Mouse (Mus musculus): ENCODE data around the gene Tmem231.

The Tmem231 gene

DNA sequence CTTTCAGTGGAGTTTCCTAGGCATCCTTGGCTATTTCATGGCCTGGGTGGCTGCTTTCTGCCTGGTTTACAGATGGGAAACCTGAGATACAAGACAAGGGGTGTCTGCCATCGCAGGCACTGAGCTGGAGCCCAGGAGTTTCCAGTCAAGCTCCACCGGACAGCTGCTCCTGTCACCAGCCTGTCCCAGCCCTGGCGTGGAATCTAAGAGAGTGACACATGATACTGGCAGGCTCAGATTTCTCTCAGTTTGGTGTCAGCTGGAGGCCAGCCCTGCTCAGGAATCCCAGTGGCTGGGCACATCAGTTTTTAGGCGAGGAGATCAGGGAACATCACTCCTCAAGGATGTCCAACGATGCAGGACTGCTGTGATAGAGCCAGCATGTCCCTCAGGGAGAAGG is 31.6 kb downstream of the Tmem231 start:
- DNase-seq = no peak

DNA sequence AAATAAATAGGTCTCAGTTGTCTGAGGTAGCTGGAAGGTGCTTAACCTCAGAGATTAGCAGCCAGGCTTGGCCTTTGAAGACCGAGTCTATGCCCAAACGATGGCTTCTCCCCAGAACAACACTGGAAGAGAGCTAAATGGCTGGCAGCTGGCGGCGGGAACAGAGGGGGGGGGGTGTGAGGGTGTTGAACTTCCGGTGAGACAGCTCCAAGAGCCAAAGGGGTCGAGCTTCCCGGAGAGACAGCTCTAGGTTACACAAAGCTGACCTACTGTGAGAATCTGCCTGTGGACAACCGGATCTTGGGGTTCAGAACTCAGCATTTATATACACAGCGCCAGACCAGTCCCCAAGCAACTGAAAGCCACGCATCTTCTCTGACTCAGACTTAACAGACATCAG is 35.1 kb downstream of the Tmem231 start:
- no peak for DNase-seq

DNA sequence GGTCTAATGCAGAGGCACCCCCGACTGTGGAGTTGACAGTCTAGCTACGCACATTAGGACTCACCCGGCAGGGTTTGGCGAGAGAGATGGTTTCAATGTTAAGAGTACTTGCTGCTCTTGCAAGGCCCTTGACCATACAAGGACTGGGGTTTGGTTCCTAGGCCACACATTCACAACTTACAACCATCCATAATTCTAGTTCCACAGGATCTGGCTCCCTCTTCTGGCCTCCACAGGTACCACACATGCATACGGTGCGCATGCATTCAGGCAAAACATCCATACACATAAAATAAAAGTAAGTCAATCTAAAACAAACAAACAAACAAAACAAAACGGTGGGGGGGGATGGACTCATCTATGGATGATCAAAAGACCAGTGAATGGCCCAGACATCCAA is 38.7 kb downstream of the Tmem231 start:
- DNase-seq = no peak

DNA sequence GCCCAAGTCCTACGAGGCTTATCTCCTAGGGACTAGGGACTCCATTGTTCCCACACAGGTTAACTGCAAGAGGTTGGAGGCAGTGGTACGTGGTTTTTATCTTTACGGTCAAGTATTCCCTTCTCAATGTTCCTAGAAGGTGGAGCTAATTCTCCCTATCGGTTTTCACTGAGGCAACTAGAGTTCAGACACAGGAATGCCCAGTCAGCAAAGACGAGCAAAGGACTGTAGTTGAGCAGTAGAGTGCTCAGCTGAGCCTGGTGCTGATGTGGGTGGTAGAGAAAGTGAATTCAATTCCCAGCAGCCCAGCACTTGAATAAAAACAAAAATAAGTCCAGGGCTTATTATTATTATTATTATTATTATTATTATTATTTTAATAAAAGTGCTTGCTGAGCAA is 41.1 kb downstream of the Tmem231 start:
- DNase-seq = no peak

DNA sequence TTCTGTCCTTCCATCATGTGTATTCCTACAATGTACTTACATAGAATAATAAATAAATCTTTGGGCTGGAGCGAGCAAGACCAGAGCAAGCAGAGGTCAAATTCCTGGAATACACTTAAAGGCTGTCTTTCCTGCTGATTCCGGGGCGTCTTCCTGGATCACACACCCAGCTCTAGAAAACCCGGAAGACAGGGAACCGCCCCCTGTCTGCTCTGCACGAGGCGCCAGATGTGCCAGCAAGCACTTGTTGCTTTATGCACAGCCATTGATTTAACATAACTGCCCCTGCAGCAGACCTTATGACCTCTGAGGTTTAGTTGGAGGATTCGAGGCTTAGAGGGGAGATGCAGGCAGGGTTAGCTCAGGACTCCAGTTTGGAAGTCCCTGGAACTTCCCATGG is 41.7 kb downstream of the Tmem231 start:
- no peak for DNase-seq

DNA sequence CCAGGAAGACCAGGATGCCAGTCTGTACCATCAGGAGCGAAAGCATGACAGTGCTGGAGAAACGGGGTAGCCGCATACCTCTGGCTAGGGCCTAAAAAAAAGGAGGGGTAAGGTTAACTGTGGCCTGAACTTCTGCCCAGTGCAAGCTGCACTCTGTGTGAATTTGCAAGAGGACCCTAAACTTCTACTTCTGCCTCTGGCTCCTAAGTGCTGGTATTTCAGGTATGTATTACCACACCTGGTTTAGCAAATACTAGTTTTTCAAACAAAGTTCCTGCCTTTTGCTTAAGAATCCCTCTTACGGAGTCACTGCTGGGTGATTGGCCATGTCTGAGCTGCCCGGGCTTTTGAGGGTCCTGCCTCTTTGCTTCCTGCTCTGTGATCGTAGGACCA is 42.8 kb downstream of the Tmem231 start:
- DNase-seq = no peak

DNA sequence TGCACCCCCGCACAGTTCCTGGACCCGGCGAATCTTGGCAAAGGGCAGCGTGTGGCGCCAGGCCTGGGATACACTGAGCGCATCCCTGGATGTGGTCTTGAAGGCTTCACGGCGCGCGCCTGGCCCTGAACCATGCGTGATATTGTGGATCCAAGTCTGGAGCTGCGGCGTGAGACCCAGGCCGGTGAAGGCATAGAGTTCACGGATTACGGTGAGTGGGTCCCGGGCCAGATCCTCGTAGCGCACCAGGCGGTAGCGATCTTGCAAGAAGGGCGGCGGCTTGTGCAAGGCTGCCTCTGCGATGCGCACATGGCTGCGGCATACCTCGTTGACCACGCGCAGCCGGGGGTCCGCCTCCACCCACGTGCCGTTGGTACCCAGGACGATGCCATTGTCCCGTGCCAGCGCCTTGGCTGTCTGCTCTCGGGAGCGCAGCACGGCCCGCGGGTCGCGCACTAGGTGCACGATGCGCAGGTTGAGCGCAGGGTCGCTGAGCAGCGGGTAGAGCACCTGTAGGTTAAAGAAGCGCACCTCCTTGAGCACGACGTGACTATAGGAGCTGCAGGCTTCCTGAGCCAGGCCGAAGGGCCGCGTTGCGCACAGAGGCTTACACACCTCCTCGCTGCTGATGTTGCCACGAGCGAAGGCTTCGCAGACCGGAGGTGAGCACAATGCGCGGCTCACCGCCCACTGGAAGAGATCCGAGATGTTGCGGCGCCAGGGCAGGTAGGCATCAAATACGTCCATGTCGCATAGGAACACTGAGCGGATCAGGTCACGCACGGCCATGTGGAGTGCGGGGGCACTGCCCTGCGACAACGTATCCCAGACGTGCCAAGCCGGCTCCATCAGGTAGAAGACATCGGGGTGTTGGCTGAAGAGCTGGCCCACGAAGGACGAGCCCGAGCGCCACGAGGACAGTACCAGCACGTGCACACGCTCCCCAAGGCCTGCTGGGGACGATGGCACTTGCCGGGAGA is 43.5 kb downstream of the Tmem231 start:
- no peak for DNase-seq

DNA sequence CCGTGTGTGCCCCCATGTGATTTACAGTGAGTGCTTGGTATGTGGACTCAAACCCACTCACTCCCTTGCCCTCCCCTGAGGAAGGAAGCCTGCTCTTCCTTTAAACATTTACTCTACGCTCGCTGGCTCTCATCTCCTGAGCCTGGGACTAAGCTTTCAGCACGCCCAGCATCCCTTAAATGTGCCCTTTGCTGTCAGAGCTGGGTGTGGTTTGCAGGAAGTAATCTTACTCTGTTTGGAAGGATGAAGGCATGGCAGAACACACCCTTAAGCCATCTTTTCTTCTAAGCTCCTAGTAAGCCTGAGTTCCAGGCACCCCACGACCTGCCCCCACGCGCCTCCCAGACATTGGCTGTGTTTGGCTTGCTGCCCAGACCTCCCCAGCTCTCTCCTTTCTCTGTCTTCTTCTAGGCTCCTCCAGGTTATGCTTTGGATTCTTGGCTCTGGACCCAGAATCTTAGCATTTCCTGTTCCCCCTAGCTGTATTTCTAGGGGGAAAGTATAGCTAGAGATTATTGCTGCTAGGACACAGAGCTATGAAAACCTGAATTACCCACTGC is 45.5 kb downstream of the Tmem231 start:
- DNase-seq = no peak

DNA sequence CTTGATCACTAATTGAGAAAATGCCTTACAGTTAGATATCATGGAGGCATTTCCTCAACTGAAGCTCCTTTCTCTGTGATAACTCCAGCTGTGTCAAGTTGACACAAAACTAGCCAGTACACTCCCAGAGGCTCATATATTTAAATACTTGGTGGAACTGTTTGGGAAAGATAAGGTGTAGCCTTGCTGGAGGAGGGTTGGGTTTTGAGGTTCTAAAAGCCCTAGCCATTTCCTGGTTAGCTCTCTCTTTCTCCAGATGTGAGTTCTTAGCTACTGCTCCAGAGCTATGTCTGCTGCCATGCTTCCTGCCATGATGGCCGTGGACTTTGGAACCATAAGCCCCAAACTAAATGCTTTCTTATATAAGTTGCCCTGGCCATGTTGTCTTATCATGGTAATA is 46.2 kb downstream of the Tmem231 start:
- no peak for DNase-seq

DNA sequence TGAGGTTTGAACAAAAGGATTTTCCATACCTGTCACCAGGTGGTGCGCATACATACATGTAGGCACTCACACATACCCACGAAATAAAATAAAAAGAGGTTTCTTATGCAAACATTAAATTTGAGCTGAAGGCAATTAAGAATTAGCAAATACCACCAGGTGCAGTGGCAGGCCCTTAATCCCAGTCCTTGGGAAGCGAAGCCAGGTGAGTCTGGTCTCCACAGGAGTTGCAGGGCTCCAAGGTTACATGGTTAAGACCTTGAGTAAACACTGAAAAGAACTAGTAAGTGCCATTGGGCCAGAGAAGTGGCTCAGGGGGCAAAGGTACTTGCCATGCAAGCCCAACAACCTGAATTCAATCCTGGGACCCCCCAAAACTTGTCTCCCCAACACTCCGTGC is 50.1 kb downstream of the Tmem231 start:
- no peak for DNase-seq

DNA sequence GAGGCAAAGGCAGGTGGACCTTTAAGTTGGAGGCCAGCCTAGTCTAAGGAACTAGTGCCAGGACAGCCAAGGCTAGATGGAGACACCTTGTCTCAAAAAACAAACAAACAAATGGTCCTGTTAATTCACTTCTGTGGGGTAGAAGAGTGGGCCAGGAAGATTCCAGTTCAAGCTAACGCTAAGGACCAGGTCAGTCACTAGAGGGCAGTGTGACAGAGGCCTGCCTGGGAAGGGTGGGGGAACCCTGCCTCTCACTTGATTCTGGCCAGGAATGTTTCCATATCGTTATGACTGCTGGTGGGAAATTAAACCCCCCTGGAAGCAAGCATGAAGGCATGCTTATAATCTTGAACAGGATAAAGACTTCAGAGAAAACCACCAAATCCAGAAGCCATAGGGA is 52.1 kb downstream of the Tmem231 start:
- peak; percentile 14 to 45 for DNase-seq

DNA sequence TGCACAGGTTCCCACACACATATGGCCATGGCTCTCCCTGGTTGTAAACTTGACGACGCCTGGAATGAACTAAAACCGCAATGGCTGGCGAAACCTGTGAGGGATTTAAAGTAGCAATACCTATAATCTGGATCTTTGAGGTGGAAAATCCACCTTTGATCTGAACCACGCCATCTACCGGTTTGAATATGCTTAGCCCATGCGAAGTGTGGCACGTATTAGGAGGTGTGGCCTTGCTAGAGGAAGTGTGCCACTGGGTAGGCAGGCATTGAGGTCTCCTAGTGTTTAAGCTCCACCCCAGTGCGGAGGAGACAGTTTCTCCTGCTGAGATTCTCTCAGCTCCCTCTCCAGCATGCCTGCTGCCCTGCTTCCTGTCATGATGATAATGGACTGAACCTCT is 56.0 kb downstream of the Tmem231 start:
- DNase-seq = no peak

DNA sequence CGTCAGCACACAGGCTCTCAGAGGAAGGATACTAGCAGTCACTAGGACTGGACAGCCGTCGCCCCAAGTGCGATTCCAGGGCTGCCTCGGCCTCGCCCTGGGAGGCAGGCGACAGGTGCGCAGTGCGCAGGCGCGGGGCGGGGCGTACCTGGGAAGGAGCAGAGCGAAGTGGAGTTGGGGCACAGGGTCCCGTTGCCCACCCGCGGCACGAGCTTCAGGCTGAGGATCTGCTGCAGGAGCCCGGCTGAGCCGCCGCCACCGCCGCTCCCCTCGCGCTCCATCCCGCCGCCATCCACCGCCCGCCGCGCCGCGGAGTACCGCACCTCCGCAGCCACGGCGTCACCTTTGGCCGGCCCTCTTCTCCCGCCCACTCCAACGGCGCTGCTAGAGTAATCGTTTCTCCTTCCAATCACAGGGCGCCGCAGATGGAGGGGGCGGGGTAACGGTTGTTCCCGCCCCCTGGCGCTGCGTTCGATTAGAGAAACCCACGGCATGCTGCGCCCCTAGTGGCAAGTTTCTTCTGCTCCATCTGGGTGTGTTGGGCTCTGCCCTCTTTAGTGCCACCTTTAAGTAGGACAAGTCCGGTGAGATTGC is 57.2 kb downstream of the Tmem231 start, which contains the start of gene Tmem170:
TSS of gene Tmem170 (minus strand) at position 396 of the 594 bp plus-strand sequence.
- peak; percentile 95 to 98 for DNase-seq

DNA sequence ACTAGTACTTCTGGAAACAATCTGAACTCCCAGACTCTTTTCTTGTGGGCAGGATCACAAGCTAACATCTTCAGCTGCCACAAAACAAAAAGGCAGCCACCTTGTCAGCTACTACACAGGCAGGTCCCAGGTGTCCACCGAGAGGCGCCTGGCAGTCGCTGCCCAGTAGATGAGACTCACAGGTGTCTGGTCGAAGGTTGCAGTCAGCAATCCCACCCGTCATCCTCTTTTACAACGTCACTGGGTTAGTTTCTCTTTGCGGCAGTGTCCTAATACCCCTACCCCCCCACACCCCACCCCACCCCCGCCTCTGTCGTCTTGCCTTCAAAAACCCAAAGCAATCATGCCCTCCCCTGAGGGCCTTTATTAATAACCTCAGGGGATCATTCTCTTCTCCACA is 57.9 kb downstream of the Tmem231 start:
- DNase-seq = no peak

DNA sequence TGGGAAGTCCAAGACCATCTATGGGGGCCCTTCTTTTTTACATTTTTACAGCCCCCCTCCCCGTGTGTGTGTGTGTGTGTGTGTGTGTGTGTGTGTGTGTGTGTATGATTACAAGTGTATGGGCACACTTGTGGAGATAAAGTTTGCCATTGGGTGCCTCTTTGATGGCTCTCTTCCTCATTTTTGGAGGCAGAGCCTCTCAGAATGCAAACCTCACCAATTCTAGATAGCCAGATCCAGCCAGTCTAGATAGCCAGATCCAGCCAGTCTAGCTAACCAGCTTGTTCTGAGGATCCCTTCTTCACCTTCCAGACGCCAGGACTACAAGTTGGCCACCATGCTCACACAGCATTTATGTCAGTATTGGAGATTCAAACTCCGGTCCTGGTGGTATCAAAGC is 62.4 kb downstream of the Tmem231 start:
- no peak for DNase-seq

DNA sequence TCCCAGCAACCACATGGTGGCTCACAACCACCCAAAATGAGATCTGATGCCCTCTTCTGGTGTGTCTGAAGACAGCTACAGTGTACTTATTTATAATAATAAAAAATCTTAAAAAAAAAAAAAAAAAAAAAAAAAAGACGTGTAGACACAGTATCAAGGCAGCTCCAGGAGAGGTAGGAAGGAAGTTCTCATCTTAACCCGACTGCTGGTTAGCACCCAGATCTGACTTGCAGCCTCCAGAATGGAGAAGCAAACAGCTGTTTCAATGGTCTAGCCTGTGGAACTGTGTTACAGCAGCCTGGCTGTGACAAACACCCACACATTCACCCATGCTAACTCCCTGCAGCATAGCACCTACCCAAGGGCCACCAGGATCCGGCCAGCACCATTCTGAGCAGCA is 63.3 kb downstream of the Tmem231 start:
- DNase-seq = no peak

DNA sequence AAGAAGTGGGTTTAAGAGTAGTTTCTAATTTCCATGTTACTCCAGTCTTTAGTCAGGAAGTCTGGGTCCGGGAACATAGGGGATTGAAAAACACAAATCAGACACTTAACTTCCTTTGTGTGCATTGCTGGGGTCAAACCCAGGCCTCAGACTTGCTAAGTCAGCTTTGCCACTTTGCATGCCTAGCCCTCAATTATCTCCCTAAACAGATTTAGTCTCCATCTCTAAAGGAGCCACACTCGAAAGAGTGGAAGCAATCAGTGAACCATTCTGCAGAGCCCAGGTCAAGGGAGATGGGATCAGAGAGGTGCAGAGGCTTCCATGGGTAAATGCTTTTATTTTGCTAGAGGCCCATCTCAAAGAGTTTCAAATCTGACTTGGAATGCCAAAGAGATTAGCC is 65.0 kb downstream of the Tmem231 start:
- DNase-seq = no peak

DNA sequence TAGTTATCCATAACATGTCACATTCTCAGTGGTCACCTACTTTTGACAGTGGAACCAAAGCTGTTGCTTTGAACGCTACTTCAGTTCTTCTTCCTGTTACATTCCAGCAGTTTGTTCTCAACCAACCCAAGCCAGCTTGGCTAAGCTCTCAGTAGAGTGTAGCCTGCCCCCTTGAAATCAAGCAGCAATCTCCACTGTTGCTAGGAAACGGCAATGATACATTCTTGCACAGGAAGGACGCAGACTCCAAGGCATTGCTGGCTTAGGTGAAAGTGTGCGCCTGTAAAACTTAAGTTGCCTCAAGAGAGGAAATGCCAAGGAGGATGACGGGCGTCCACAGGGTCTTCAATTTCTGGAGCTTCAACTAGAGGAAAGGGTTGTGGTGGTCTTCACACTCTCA is 67.8 kb downstream of the Tmem231 start:
- no peak for DNase-seq

DNA sequence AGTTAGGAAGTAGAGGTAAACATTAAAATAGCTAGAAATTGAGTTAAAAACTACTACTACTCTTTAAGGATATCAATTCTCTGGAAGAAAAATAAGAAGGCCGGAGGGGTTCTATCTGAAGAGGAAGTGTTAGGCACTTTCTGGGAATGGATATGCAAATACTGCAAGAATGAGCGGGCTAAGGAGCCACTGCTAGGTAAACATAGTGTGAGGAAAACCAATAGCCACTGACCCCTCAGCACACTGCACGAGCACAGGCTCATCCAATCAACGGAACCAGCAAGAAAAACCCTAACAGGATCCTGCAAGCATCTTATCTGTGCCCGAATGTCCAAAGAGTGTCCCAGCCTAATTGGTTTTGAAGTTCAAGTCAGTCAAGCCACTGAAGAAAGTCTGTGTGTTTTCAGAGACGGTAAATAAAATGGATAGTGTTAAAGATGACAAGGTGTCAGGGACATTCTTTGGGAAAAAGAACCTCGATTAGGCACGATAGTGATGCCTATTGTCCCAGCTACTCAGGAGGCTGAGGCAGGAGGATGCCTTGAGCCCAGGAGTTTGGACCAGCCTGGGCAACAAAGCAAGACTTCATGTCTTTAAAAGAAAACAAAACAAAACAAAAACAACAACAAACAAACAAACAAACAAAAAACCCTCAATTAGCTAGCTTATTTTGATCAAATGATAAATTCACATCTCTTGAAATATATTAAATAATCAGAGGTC is 68.4 kb downstream of the Tmem231 start:
- no peak for DNase-seq

DNA sequence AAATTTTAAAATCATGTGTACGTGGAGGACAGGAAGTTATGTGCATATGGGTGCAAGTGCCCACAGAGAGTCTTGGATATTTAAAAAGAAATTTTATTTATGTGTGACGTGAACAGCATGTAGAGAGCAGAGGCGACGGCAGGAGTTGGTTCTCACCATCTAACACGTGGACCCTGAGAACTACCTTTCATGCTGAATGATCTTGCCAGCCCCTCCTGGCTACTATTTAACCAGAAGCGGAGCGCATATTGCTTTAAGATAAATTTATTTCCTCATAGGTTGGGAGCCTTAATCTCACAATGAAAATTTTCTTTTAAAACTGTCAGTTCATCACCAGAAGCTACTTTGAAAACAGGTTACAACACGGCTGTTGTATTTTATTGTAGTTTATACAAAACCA is 69.0 kb downstream of the Tmem231 start:
- no peak for DNase-seq

DNA sequence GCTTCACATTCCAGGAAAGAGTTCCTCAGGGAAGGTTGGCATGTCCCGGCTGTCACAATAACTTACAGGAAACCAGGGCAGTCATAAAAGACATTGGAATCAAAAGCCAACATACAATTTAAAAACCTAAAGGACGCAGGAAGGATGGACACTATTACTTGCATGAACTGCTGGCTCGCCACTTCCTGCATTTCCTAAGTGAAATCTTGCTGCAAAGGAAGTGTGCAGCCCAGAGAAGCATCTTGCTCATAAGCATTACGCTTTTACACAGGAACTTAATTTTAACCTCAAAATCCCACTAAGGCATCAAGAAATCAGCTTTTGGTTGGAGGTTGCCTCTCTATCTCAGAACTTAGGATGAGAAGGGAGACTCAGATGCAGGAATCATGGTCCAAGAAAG is 70.4 kb downstream of the Tmem231 start:
- DNase-seq = no peak

Measured in spleen, adult 18-20 months (tissue).